Comparison of ENCODE assay signal across 9 mouse cellular contexts in genomic region chrX:103129347-103129746, GRCm38 (mm10). TPM values are rescaled to one million over a fixed set of nuclear protein-coding genes. Genes with fewer than 3 reads are reported as not detected.
DNase-seq lines count a peak whose midpoint lies in the region; ATAC-seq and TF ChIP-seq lines count a peak whose summit lies in the region.
"Not testable (repeated sequence)": the region's sequence is repeated elsewhere in the genome, so short reads cannot be mapped to it uniquely, and the experiment has no call there.
"Had no signal": no experiment of that assay in that cellular context is flagged by ENCODE, and none has a peak within 500 bp of the region (broad histone marks: within the 10 kb centered on the region; RNA-seq: fewer than 3 reads in every experiment).

No protein-coding gene starts in this region.

- peak; percentile 75 for DNase-seq in ES-CJ7 (ENCODE audit: low read depth, low spot score)
- peak; percentile 88 for DNase-seq in R1 (ENCODE audit: low read depth, low spot score)
- peak; percentile 80 for DNase-seq in ZHBTc4 (ENCODE audit: low read depth, low spot score)

- H3K27me3 ChIP-seq in E14TG2a.4 (ENCODE audit: insufficient read depth, low read length); heart, embryonic 11.5 days (ENCODE audit: control insufficient read depth, insufficient read depth, low read length); heart, embryonic 13.5 days (replicated peaks): not testable (repeated sequence)

- not testable (repeated sequence) for H3K27ac ChIP-seq in heart, embryonic 11.5 days (ENCODE audit: low read depth, low read length); heart, embryonic 13.5 days (replicated peaks)

- not testable (repeated sequence) for H3K9me3 ChIP-seq in E14TG2a.4 (ENCODE audit: low read length); heart, embryonic 11.5 days (replicated peaks; ENCODE audit: control insufficient read depth, low read length); heart, embryonic 13.5 days

- not testable (repeated sequence) for TF ChIP-seq CTCF in E14TG2a.4 (conservative IDR thresholded peaks at IDR 0.05; ENCODE audit: low read length)

- H3K4me2 ChIP-seq in heart, embryonic 11.5 days, result peak overlapping the region; percentile 8; the same call in 1 of the 2 replicates
- peak overlapping the region; percentile 22 for H3K4me2 ChIP-seq in heart, embryonic 13.5 days

- H3K9ac ChIP-seq in heart, embryonic 11.5 days (ENCODE audit: low read depth, low read length); heart, embryonic 13.5 days: not testable (repeated sequence)

- not testable (repeated sequence) for H3K4me1 ChIP-seq in E14TG2a.4 (replicated peaks; ENCODE audit: low read depth, low read length); heart, embryonic 11.5 days (ENCODE audit: control insufficient read depth, insufficient read depth, low read length); heart, embryonic 13.5 days

- 53% methylated on average over 21 of the region's 21 CpGs for WGBS in heart, embryonic 11.5 days (ENCODE audit: insufficient replicate concordance)
- WGBS in heart, embryonic 13.5 days, result 59% methylated on average over 21 of the region's 21 CpGs

- H3K4me3 ChIP-seq in E14TG2a.4 (replicated peaks; ENCODE audit: low read length), result peak overlapping the region; percentile 71
- H3K4me3 ChIP-seq in heart, embryonic 11.5 days (ENCODE audit: low read depth, low read length), result not testable (repeated sequence)
- H3K4me3 ChIP-seq in heart, embryonic 13.5 days, result 0 out of 2 replicates have a peak overlapping the region, but pooled peaks have one; percentile 9

- H3K36me3 ChIP-seq in E14TG2a.4 (ENCODE audit: insufficient read depth, low read length); heart, embryonic 11.5 days (ENCODE audit: control insufficient read depth, insufficient read depth, low read length); heart, embryonic 13.5 days: not testable (repeated sequence)

- not testable (repeated sequence) for ATAC-seq in heart, embryonic 11.5 days (replicated peaks; ENCODE audit: insufficient number of reproducible peaks, low FRiP score, low TSS enrichment); heart, embryonic 13.5 days (ENCODE audit: extremely low read depth, insufficient number of reproducible peaks, low FRiP score, low TSS enrichment)

RNA-seq across cellular contexts. Expression of gene Nap1l2, which starts 57.1 kb away (rescaled TPM):
- 1.1 and 1.4 TPM in 2 replicates for polyA plus RNA-seq in heart, embryonic 11.5 days (2014; fragmentation: Nextera tagmentation; extraction: Ambion mirVana)
- 0.83 and 0.98 TPM in 2 replicates for polyA plus RNA-seq in heart, embryonic 13.5 days (2015; fragmentation: Nextera tagmentation; extraction: Ambion mirVana)
- polyA plus RNA-seq: CD4-positive, CD25-positive, alpha-beta regulatory T cell, adult 4 months; G1E; Patski had no signal
